Mouse (Mus musculus) liver, adult (tissue): ENCODE data around the gene Pgs1.

Experiments
- GATA4 ChIP-seq: IDR thresholded peaks from 2 replicates; pipeline ENCODE4 v1.6.1; 2014; ENCODE audit warnings: mild to moderate bottlenecking, low read length; ENCODE audit not compliant: insufficient replicate concordance

The Pgs1 gene

DNA sequence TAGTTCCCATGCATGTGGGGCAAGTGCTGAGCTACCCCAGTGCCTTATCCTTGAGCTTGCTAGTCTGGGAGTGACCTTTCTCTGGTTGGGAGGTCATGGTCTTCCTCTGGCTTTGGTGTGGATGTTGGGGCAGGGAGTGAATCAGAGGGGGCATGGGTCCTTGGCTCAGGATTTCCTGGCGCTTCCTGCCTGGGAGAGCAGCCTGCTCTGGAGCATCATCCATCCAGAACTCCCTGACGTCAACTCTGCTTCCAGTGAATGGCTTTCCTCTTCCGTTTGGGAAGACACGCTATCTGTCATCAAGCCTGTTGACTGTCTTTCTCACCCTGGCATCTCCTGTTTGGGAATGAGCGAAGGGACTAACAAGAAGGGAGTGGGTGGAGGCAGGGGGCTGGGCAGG lies 3.7 kb upstream of the Pgs1 start:
- TF ChIP-seq GATA4, result peak; percentile 36; the same call in 1 of the 2 replicates

DNA sequence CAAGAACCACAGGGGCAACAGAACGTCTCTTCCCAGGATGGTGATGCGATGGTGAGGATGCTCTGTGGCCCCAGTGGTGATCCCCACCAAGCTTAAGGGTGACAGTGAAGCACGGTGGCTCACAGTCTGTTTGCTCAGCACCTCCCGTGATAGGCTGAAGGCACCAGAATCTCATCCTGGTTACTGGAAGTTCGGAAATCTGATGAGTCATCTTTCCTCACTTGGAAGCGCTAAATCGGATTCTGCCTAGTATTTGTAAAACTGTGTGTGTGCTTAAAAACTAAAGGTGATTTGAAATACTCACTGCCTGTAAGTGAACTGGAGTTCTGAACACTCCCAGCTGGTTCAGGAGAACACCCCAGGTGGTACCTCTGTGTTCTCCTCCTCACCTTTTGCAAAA lies 2.3 kb upstream of the Pgs1 start:
- no peak for TF ChIP-seq GATA4

DNA sequence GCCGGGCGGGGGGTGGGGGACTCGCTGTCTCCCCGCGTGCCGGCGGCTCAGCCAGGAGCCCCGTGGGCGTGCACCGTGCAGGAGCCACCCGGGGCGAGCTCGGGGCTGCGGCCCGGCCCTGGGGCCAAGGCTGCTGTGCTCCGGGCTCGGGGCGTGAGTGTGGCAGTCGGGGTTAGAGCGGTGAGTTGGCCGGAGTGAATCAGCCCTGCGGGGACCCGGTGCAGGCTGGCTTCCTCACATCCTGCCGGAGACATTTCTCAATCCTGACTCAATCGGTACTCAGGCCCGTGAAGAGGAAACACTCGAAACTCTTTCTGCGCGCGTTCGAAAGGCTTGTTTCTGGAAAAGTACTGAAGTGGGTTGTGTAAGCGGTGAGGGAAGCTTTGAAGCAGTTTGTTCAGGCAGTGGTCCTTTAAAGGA lies 950 bp downstream of the Pgs1 start:
- no peak for TF ChIP-seq GATA4

DNA sequence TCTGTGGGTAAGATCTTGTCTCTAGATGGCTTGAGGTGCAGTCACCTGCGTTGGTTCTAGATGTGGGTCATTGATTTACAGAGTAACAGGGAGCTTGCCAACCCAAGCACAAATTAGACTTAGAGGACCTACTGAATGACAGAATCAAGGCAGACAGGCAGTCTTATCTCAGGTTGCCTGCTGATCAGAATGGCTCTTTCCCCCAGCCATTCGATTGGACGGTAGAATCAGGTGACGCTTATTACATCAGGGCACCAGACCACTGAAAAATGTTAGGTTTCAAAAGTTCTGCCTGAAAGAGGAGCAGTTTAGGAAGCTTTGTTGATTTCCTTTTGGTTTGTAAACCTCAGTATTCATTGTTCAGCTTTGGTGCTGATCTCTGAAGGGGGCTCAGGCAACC lies 1.9 kb downstream of the Pgs1 start:
- TF ChIP-seq GATA4, result no peak

DNA sequence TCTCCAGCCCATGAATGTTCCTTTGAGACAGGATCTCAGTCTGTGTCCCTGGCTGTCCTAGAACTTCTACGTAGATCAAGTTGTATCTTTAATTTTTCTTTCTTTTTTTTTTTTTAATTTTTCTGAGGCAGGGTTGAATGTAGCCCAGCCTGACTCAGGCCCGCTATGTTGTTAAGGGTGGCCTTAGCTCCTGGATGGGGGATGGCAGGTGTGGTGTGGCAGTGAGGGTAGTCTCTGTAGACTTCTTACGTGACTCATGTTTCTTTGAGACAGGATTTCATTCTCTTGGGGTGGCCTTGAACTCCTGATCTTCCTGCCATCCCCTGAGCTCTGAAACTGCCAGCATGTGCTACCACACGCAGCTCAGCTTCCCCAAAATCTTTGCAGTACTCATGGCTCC lies 3.1 kb downstream of the Pgs1 start:
- TF ChIP-seq GATA4, result no peak

DNA sequence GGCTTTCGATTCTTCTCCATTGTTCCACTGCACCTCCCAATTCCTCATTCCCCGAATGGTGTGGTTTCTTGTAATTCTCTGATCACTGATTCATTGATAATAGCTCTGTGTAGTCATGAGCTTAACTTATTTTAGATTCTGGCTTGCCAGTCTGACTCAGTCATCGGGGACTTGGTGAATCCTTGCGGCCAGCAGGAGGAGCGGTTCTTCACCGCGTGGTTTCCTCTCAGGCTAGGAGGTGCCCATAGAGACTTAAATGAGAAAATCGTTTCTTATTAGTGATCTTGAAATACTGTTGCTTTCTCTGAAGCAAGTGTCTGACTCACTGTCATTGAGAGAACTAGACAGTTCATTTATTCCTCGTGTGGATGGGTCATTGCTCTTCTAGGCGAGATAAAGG lies 3.8 kb downstream of the Pgs1 start:
- TF ChIP-seq GATA4, result no peak

DNA sequence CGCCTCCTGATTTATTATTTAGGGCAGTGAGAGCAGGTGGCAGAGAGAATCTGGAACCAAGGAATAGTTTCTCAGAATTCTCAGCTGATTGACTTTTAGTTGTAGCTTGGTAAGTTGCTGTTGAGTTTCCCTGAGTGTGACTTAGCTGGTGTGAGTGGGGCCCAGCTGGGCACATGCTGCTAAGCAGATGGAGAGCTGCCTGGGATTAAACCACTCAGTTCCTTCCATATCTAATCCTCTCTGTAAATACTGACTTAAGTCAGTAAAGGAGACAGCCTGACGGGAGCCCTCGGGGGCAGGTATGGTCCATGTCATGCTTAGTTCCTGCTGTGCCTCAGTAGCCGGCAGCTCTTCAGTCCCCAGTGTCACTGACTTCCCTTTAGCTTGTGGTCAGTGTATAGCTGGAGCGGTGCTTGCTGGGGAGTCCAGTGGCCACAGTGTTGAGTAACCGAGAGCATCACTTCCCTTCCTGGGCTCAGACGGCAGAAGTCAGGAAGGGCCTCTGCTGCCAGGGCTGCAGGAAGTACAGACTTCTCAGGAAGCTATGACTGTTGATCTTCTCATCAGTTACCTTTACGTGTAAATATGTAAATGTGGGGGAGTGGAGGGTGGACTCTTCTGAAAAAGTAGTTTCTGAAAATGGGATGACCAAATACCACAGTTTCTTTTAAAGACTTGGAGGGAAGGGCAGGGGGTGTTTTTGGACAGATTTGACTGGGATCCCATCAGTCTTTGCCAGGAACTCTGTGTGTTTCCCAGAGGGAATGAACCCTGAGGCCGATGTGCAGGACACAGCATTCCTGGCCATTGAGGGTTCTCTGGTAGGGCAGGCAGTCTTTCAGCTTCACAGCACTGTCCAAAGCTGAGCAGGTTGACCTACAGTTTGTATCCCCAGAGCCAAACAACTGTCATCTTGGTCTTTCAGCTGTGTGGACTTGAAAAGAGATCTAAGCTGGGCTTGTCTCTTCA lies 5.7 kb downstream of the Pgs1 start:
- TF ChIP-seq GATA4, result no peak

GRCm38 (mm10) chr11:117993190-117994175 lies 7.4 kb downstream of the Pgs1 start:
- TF ChIP-seq GATA4, result no peak

GRCm38 (mm10) chr11:117994250-117995057 lies 8.4 kb downstream of the Pgs1 start:
- no peak for TF ChIP-seq GATA4

DNA sequence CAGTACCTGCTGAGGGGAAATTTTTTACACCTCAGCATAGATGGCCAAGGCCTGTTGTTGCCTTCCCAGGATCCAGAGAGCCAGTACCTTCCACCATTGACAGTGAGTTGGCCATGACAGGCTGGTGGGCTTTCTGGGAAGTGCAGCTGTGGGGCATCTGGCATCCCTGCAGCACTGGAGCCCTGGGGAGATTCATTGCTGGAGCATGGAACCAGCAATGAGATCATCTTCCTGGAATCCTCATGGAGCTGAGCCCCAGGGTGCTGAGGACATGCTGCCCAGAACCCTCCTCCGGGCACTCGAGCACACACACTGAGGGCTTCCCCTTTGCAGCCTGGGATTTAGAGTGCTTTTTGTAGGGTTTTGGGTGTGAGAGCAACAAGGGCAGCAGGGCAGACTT lies 9.2 kb downstream of the Pgs1 start:
- no peak for TF ChIP-seq GATA4

DNA sequence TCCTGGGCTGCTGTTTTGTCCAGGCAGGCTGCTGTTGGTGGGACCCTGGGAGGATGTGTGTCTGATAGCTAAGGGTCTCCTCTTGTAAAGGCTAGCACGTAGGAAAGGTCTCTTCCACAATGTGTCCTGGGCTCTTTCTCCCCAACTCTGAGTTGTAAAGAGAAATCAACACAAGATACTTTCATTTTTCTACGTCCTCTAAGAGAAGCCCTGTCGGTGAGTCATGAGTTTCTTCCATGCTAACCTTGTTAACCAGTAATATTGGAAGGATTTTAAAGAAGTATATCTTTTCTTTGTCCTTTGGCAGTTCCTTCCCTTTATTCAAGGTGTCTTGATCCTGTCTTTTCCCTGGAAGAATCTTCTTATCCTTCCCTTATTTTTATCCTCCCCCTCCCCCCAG lies 9.6 kb downstream of the Pgs1 start:
- TF ChIP-seq GATA4, result no peak

DNA sequence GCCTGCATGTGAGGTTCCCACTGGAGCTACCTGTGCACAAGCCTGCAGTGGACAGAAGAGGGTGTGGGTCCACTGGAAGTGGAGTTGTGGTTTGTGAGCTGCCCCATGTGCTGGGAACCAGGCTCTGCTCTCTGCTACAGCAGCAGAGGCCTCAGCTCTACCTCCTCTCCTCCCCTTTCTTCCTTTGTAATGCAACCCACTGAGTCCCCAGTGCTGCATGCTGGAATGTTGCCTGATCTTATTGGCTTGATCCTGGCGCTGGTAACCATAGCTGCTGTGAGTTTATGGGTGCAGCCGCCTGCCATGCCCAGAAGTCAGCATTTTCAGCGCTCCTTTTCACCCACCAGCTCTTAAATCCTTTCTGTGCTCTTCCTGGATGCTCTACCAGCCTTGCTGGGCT lies 10.0 kb downstream of the Pgs1 start:
- no peak for TF ChIP-seq GATA4

GRCm38 (mm10) chr11:117997085-117997484 lies 11.0 kb downstream of the Pgs1 start:
- no peak for TF ChIP-seq GATA4

- no peak for TF ChIP-seq GATA4
Observed at GRCm38 (mm10) chr11:117998356-117998755, 12.3 kb downstream of the Pgs1 start.
